Mouse (Mus musculus) cerebellum, adult 2 months (tissue): ENCODE measurements around the gene Cox8b. TPM values are rescaled to one million over a fixed set of nuclear protein-coding genes. Genes with fewer than 3 reads are reported as not detected.
A peak's percentile ranks its signal among the peaks of the same experiment; 100 is the strongest.

Experiments used
- DNase-seq, 2 experiments: peaks; one replicate each; pipeline ENCODE4 v3.0.0; 2021
- H3K27ac ChIP-seq: fragments of 200-500 bp; 2 replicates; pipeline ENCODE4 v1.5.1; 2012; ENCODE audit warnings: low read length, control low read depth, inconsistent platforms; ENCODE audit not compliant: insufficient read depth
- H3K27me3 ChIP-seq: fragments of 200-500 bp; 2 replicates; pipeline ENCODE4 v1.6.1; 2012; ENCODE audit warnings: inconsistent platforms, mild to moderate bottlenecking, low read length, moderate library complexity; ENCODE audit not compliant: control insufficient read depth, insufficient read depth
- H3K4me1 ChIP-seq: fragments of 200-500 bp; 2 replicates; pipeline ENCODE4 v1.6.1; 2011; ENCODE audit warnings: low read length; ENCODE audit not compliant: control insufficient read depth, insufficient read depth
- H3K4me3 ChIP-seq: fragments of 200-500 bp; replicated peaks from 2 replicates; pipeline ENCODE3; 2011; ENCODE audit warnings: mild to moderate bottlenecking, low read depth, low read length, control low read depth; ENCODE audit not compliant: insufficient read depth
- CTCF ChIP-seq: fragments of 200-500 bp; IDR thresholded peaks from 2 replicates; pipeline ENCODE4 v1.5.1; 2011; ENCODE audit warnings: low read depth, mild to moderate bottlenecking, control low read depth, low read length, moderate library complexity, borderline replicate concordance; ENCODE audit not compliant: insufficient read depth
- POLR2A ChIP-seq: fragments of 200-500 bp; IDR thresholded peaks from 2 replicates; pipeline ENCODE4 v1.6.1; 2011; ENCODE audit warnings: low read length, control low read depth, borderline replicate concordance; ENCODE audit not compliant: insufficient read depth
- WGBS: fragments of 180-500 bp; shearing (Covaris S2); methylation state at CpG from one replicate; pipeline ENCODE4 v1.1.7; 2018; 5-methylcytosine and 5-hydroxymethylcytosine counted together
- polyA plus RNA-seq: library from polyadenylated mRNA; depleted of rRNA; stranded (reverse); fragments of >200 nt; gene quantifications from 2 replicates; pipeline ENCODE4 v1.2.3, GENCODE M21; 2012

Gene Cox8b
- polyA plus RNA-seq, 1 experiment = 7.9 TPM

DNA sequence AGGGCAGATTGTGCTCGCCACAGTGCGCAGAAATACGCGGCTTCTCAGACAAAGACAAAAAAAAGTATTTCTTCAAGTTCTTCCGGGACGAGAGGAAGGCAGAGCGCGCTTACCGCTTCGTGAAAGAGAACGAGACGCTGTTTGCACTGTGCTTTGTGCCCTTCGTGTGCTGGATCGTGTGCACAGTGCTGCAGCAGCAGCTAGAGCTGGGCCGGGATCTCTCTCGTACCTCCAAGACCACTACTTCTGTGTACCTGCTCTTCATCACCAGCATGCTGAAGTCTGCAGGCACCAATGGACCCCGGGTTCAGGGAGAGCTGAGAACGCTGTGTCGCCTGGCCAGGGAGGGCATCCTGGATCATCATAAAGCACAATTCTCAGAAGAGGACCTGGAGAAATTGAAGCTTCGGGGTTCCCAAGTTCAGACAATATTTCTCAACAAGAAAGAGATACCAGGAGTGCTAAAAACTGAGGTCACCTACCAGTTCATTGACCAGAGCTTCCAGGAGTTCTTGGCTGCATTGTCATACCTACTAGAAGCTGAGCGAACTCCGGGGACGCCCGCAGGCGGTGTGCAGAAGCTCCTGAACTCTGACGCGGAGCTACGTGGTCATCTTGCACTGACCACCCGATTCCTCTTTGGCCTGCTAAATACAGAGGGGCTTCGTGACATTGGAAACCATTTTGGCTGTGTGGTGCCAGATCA lies 23.0 kb upstream of the Cox8b start:
- no peak overlapping the region for H3K27ac ChIP-seq
- 20% methylated on average over 30 of the region's 30 CpGs for WGBS
- DNase-seq = no peak
- H3K27me3 ChIP-seq = no peaks in the 10 kb centered on the region
- peaks cover 3% of the 10 kb centered on the region; the same call in 1 of the 2 replicates for H3K4me1 ChIP-seq
- H3K4me3 ChIP-seq = peak overlapping the region; percentile 53
- TF ChIP-seq CTCF (no peak), POLR2A (no peak)

GRCm38 (mm10) chr7:140922398-140923069 lies 22.3 kb upstream of the Cox8b start:
- TF ChIP-seq POLR2A (no peak), CTCF (no peak; the same call in 1 of the 2 replicates)
- whole genome bisulfite sequencing = under 1% methylated on average over 49 of the region's 49 CpGs
- peak overlapping the region; percentile 53 for H3K4me3 ChIP-seq
- no peaks in the 10 kb centered on the region for H3K27me3 ChIP-seq
- no peak overlapping the region for H3K27ac ChIP-seq
- H3K4me1 ChIP-seq = peaks cover 3% of the 10 kb centered on the region; the same call in 1 of the 2 replicates
- DNase-seq = peak; percentile 88 to 90

DNA sequence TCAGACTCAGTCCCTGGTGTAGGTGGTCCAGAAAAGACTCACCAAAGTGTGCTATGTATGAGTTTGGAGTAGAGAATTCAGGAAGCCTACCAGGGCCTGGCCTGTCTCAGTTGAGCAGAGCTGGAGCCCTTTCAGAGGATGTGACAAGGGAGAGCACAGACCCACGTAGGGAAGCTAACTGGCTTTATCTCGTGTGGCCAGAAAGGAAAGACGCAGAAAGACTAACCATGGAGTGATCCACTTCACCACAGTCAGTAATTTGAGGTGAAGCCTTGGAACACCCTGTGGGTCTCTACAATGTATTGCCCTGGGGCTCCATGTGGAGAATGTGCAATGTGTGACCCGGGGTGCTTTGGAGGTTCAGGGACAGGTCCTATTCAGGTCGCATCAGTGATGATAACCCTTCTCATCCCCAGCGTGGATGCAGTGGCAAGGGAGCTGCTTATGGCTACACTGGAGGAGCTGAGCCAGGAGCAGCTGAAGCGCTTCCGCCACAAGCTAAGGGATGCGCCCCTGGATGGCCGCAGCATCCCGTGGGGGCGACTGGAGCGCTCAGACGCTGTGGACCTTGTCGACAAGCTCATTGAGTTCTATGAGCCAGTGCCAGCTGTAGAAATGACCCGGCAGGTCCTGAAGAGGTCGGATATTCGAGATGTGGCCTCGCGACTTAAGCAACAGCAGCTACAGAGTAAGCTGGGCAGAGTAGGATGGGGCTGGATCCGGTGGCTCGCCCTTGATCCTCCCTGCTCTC lies 21.2 kb upstream of the Cox8b start:
- no peak overlapping the region for H3K27ac ChIP-seq
- H3K4me3 ChIP-seq = no peak overlapping the region
- WGBS = 46% methylated on average over 22 of the region's 22 CpGs
- TF ChIP-seq POLR2A (no peak), CTCF (no peak)
- no peak for DNase-seq
- H3K27me3 ChIP-seq = no peaks in the 10 kb centered on the region
- H3K4me1 ChIP-seq = peaks cover 3% of the 10 kb centered on the region; the same call in 1 of the 2 replicates

GRCm38 (mm10) chr7:140920418-140921029 lies 20.3 kb upstream of the Cox8b start, which contains the start of gene Nlrp6:
Gene Nlrp6 (plus strand): TSS chr7:140920902.
- H3K27me3 ChIP-seq = no peaks in the 10 kb centered on the region
- H3K27ac ChIP-seq = no peak within 1 kb of the TSS
- DNase-seq = no peak
- WGBS = 89% methylated on average over 8 of the region's 8 CpGs
- TF ChIP-seq CTCF = no peak
- TF ChIP-seq POLR2A = no peak
- H3K4me1 ChIP-seq = peaks cover 3% of the 10 kb centered on the region; the same call in 1 of the 2 replicates
- H3K4me3 ChIP-seq = no peak within 1 kb of the TSS

DNA sequence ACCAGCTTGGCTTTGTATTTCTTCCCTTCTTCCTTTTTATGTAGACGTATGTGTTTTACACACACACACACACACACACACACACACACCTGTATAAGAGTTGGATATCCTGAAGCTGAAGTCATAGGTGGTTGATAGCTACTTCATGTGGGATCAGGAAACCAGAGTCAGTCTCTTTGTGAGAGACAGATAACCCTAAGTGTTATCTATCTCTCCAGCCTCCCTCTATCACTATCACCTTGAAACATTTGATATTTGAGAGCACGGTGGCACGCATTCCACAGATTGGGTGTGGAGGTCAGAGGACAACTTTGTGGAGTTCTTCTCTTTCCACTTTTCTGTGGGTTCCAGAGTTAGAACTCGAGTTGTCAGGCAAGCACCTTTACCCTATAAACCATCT lies 19.7 kb upstream of the Cox8b start:
- no peak for DNase-seq
- Histone ChIP-seq H3K27ac (no peak overlapping the region), H3K4me3 (no peak overlapping the region), H3K4me1 (peaks cover 3% of the 10 kb centered on the region; the same call in 1 of the 2 replicates), H3K27me3 (no peaks in the 10 kb centered on the region)
- TF ChIP-seq POLR2A = no peak
- TF ChIP-seq CTCF = no peak
- 82% methylated on average over 4 of the region's 4 CpGs for WGBS

DNA sequence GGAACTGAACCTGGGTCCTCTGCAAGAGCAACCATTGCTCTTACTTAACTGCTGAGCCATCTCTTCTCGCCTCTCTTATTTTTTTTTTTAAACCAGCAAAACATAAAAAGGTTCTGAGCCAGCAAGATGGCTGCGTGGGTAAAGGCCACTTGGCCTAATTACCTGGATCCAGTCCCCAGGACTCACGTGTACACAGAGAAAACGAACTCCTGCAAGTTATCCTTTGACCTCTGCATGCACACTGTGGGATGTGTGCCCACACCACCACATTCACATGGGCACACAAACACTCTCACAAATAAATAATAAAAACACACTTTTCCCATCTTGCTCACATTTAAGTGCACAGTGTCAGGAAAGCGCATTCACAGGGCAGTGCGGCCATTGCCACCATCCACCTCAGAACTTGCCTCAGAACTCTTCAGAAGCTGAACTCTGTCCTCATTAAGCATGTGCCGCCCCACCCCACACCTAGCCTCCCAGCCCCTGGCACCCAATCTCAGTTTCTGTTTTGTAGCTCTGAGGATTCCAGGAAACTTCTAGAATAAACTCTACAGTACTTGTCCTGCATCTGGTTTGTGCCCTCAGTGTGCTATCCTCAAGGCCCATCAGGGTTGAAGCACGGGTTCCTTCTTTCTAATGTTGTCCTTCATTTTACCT lies 13.9 kb upstream of the Cox8b start:
- DNase-seq = no peak
- no peak for TF ChIP-seq CTCF
- no peak for TF ChIP-seq POLR2A
- WGBS = 88% methylated on average over 8 of the region's 8 CpGs
- Histone ChIP-seq H3K27me3 (no peaks in the 10 kb centered on the region), H3K27ac (no peak overlapping the region), H3K4me3 (no peak overlapping the region), H3K4me1 (no peaks in the 10 kb centered on the region)

DNA sequence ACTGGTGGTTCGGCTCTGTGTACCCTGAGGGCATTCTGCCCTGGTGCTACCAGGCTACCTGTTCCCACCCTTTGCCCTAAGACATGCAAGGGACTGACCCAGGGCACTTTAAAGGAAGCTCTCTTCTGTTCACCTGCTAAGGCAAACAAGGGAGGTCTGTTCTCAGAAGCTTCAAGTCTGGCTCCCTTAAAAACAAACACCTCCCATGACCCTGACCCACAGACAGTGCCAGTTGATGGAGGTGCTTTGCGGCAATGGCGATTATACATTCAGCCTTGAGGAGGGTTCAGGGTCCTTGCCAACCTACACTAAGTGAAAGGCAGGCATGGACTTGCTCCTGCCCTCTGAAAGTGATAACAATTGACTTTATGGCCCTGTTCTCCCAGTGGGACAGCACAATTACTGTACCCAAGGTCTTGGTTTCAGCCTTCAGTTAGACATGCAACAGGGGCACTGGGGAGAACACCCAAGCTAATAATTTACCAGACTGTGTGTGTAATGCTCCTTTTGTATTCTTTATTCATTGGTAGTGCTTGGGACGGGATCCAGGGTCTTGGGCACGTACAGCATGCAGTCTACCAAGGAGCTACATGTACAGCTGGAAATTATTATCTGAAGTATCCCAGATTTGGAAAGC lies 12.7 kb upstream of the Cox8b start:
- DNase-seq = no peak
- WGBS = 76% methylated on average over 5 of the region's 5 CpGs
- H3K27ac ChIP-seq = no peak overlapping the region
- H3K4me3 ChIP-seq = no peak overlapping the region
- no peaks in the 10 kb centered on the region for H3K27me3 ChIP-seq
- no peak for TF ChIP-seq POLR2A
- no peak for TF ChIP-seq CTCF
- 0 out of 2 replicates have a peak, but pooled peaks cover 2% of the 10 kb centered on the region for H3K4me1 ChIP-seq
